Mouse (Mus musculus): ENCODE data around the gene Ccdc69. TPM values are rescaled to one million over a fixed set of nuclear protein-coding genes. Genes with fewer than 3 reads are reported as not detected.

Gene Ccdc69
- total and polyA plus RNA-seq, 2 experiments from 2014 or later, result 0.52 to 2.2 TPM

DNA sequence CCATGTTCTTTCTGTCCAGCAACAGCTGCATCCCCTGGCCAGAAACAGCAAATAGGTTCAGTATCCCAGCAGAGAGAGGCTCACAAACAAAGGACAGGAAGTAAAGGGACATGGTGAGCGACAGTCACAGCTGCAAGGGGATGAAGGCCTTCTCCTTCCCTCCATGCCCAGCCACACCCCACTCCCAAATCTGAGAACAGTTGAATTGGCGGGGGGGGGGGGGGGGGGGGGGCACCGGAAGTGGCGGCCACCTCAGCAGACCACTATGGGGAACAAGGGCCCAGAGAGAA is 46.0 kb downstream of the Ccdc69 start:
- Histone ChIP-seq H3K4me1 (ENCODE audit: insufficient read depth, low read length) (no peaks in the 10 kb centered on the region; the same call in 1 of the 2 replicates), H3K36me3 (ENCODE audit: insufficient read depth, low read length) (no peaks in the 10 kb centered on the region), H3K9ac (replicated peaks; ENCODE audit: low read length, poor library complexity, severe bottlenecking) (peak overlapping the region; percentile 29; the same call in 1 of the 2 replicates), H3K4me3 (ENCODE audit: low read depth, low read length) (peak overlapping the region; percentile 51; the same call in 1 of the 2 replicates), H3K27ac (ENCODE audit: low read depth, low read length) (no peak overlapping the region), H3K4me2 (ENCODE audit: low read depth, low read length, poor library complexity, severe bottlenecking) (peak overlapping the region; percentile 100), H3K9me3 (ENCODE audit: low read length) (no peaks in the 10 kb centered on the region), H3K27me3 (ENCODE audit: insufficient read depth, low read length) (no peaks in the 10 kb centered on the region)
- 33% methylated on average over 1 of the region's 4 CpGs for WGBS
- no peak for TF ChIP-seq CTCF (IDR thresholded peaks at IDR 0.05)
- DNase-seq (ENCODE audit: low spot score) (no peak), ATAC-seq (ENCODE audit: low FRiP score) (no peak)

DNA sequence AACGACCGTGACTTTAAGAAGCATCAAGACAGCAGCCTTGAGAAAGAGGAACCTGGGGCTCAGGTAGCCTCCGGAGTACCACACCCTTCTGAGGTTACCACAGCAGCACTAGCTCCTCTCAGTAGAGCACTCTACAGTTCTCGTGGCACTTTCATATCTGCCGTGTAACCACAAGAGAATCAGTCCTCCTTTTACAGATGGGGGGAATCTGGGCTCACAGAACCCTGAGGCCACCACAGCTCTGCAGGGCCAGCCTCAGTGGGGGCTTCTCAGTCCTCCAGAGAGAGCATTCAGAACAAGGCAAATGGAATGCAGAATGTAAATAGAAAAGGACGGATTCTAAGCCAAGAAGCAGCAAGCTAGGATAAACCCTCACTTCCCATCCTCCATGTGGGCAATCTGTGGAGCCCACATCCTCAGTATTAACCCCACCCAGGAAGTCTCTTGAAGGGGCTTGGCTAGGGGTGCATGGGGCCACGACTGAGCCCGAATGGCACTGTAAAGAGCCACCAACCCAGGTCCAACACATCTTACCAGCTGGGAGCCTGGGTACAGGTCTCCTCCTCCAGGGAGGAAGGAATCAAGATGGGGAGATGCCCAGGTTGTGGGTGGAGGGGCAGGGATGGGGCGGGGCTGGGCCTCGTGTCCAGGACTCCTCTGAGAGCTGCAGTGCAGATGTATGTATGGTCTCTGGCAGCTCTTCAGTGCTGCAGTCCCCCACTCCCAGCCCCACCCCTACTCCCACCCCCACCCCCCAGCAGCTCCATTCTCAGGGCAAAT is 46.5 kb downstream of the Ccdc69 start:
- Histone ChIP-seq H3K4me2 (ENCODE audit: low read depth, low read length, poor library complexity, severe bottlenecking) (peak overlapping the region; percentile 100), H3K9me3 (ENCODE audit: low read length) (no peaks in the 10 kb centered on the region), H3K27me3 (ENCODE audit: insufficient read depth, low read length) (no peaks in the 10 kb centered on the region), H3K4me1 (ENCODE audit: insufficient read depth, low read length) (no peaks in the 10 kb centered on the region; the same call in 1 of the 2 replicates), H3K27ac (ENCODE audit: low read depth, low read length) (no peak overlapping the region), H3K4me3 (ENCODE audit: low read depth, low read length) (no peak overlapping the region; the same call in 1 of the 2 replicates), H3K36me3 (ENCODE audit: insufficient read depth, low read length) (no peaks in the 10 kb centered on the region), H3K9ac (replicated peaks; ENCODE audit: low read length, poor library complexity, severe bottlenecking) (peak overlapping the region; percentile 29; the same call in 1 of the 2 replicates)
- no peak for DNase-seq (ENCODE audit: low spot score)
- TF ChIP-seq CTCF (IDR thresholded peaks at IDR 0.05), result no peak
- WGBS, result 53% methylated on average over 10 of the region's 10 CpGs
- ATAC-seq (ENCODE audit: low FRiP score), result peak; percentile 38; the same call in 1 of the 2 replicates

DNA sequence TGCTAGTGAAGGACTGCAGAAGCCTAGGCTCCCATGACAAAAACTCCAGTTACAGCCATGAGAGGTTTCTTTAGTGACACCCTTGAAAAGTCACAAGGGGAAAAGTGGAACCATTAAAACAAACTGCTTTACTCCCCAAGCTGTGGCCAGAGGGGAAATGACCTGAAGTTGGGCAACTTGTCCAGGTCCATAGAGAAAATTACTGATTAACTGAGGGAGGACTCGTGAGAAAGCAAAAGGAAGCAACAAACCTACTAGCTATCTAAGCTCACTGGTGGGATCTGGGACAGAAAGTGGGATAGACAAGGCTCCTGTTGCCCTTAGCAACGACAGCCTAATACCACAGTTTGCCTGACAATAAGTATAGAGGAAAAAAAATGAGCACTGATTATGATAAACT is 49.4 kb downstream of the Ccdc69 start:
- no peak overlapping the region for H3K9ac ChIP-seq (replicated peaks; ENCODE audit: low read length, poor library complexity, severe bottlenecking)
- WGBS, result 67% methylated on average over 2 of the region's 2 CpGs
- H3K4me3 ChIP-seq (ENCODE audit: low read depth, low read length), result no peak overlapping the region
- DNase-seq (ENCODE audit: low spot score), result no peak
- H3K4me1 ChIP-seq (ENCODE audit: insufficient read depth, low read length), result peaks cover 7% of the 10 kb centered on the region
- no peak for ATAC-seq (ENCODE audit: low FRiP score)
- H3K9me3 ChIP-seq (ENCODE audit: low read length), result no peaks in the 10 kb centered on the region
- no peaks in the 10 kb centered on the region for H3K27me3 ChIP-seq (ENCODE audit: insufficient read depth, low read length)
- no peaks in the 10 kb centered on the region for H3K36me3 ChIP-seq (ENCODE audit: insufficient read depth, low read length)
- no peak overlapping the region for H3K4me2 ChIP-seq (ENCODE audit: low read depth, low read length, poor library complexity, severe bottlenecking)
- TF ChIP-seq CTCF (IDR thresholded peaks at IDR 0.05), result no peak
- no peak overlapping the region for H3K27ac ChIP-seq (ENCODE audit: low read depth, low read length)

DNA sequence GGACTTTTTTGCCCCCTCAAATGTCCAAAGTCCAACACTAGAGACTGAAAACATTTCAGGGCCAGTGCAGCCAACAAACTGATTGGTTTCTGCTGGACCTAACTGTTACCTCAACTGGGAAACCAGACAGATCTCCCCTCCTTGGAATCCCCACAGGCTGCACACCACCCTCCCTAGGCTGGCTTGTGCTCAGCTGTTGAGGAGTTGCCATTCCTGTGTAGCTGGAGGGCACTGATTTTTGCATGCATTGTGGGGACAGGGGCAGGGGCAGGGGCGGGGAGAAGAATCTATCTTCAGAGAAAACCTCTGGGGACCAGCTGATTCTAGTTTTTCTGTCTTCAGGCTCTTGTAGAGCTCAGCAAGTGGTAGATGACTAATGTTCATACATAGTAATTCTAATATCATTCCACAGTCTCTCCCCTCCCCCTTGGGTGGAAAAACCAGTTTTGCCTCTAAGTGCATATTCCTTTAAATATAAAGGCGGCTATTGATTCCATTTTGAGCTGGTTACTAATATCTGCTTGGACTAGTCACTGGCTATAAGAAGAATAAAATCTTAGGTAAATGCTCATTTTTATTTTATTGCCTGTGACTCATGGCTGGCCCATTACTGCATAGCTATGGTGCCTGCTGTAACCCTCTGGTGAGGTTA is 50.6 kb downstream of the Ccdc69 start:
- Histone ChIP-seq H3K4me1 (ENCODE audit: insufficient read depth, low read length) (peaks cover 17% of the 10 kb centered on the region), H3K27ac (ENCODE audit: low read depth, low read length) (no peak overlapping the region), H3K4me2 (ENCODE audit: low read depth, low read length, poor library complexity, severe bottlenecking) (no peak overlapping the region), H3K4me3 (ENCODE audit: low read depth, low read length) (no peak overlapping the region), H3K9me3 (ENCODE audit: low read length) (no peaks in the 10 kb centered on the region), H3K36me3 (ENCODE audit: insufficient read depth, low read length) (no peaks in the 10 kb centered on the region), H3K27me3 (ENCODE audit: insufficient read depth, low read length) (no peaks in the 10 kb centered on the region), H3K9ac (replicated peaks; ENCODE audit: low read length, poor library complexity, severe bottlenecking) (no peak overlapping the region)
- TF ChIP-seq CTCF (IDR thresholded peaks at IDR 0.05), result no peak
- no peak for ATAC-seq (ENCODE audit: low FRiP score)
- 76% methylated on average over 2 of the region's 2 CpGs for WGBS
- no peak for DNase-seq (ENCODE audit: low spot score)

DNA sequence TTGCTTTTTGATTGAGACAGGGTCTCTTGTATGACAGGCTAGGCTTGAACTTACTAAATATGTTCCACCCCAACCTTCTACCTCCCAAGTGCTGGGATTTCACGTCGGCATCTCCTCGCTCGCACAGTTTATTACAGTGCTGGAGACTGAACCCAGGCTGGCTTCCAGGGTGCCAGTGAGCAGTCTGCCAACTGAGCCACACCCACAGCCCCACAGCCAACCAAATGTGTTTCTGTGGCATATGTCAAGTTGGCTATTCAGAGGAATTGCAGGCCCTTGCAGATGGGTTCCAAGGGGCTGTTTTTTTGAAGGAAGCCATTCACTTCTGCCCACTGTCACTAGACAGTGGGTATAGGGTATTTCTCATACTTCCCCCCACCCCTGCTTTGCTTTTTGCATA is 52.0 kb downstream of the Ccdc69 start:
- Histone ChIP-seq H3K36me3 (ENCODE audit: insufficient read depth, low read length) (no peaks in the 10 kb centered on the region), H3K9ac (replicated peaks; ENCODE audit: low read length, poor library complexity, severe bottlenecking) (no peak overlapping the region), H3K4me3 (ENCODE audit: low read depth, low read length) (no peak overlapping the region), H3K27ac (ENCODE audit: low read depth, low read length) (no peak overlapping the region), H3K4me2 (ENCODE audit: low read depth, low read length, poor library complexity, severe bottlenecking) (no peak overlapping the region), H3K4me1 (ENCODE audit: insufficient read depth, low read length) (peaks cover 17% of the 10 kb centered on the region), H3K9me3 (ENCODE audit: low read length) (no peaks in the 10 kb centered on the region), H3K27me3 (ENCODE audit: insufficient read depth, low read length) (no peaks in the 10 kb centered on the region)
- ATAC-seq (ENCODE audit: low FRiP score) (no peak), DNase-seq (ENCODE audit: low spot score) (no peak)
- no peak for TF ChIP-seq CTCF (IDR thresholded peaks at IDR 0.05)
- 71% methylated on average over 4 of the region's 4 CpGs for WGBS

DNA sequence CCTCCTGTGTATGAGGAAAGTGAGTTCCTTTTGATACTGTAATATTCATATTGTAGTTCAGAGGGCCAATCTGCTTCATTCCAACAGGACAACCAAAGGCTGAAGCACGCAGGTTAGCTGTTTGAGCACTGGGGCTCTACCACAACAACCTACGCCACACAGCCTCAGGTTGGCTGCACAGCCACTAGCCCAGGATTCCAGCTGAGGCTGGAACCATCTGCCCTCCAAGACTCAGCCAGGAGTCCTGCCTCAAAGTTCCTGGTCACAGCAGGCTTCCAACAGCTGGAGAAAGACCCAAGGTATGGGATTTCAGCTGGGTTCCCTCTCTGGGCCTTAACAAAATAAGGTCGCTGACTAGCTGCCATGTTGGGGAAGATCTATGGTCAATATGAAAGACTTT is 54.3 kb downstream of the Ccdc69 start:
- Histone ChIP-seq H3K4me2 (ENCODE audit: low read depth, low read length, poor library complexity, severe bottlenecking) (no peak overlapping the region), H3K36me3 (ENCODE audit: insufficient read depth, low read length) (no peaks in the 10 kb centered on the region), H3K27ac (ENCODE audit: low read depth, low read length) (peak overlapping the region; percentile 81), H3K27me3 (ENCODE audit: insufficient read depth, low read length) (no peaks in the 10 kb centered on the region), H3K9ac (replicated peaks; ENCODE audit: low read length, poor library complexity, severe bottlenecking) (no peak overlapping the region), H3K4me1 (ENCODE audit: insufficient read depth, low read length) (peaks cover 17% of the 10 kb centered on the region), H3K4me3 (ENCODE audit: low read depth, low read length) (no peak overlapping the region), H3K9me3 (ENCODE audit: low read length) (no peaks in the 10 kb centered on the region)
- ATAC-seq (ENCODE audit: low FRiP score) (peak; percentile 22; the same call in 1 of the 2 replicates), DNase-seq (ENCODE audit: low spot score) (no peak)
- TF ChIP-seq CTCF (IDR thresholded peaks at IDR 0.05), result no peak
- 67% methylated on average over 3 of the region's 3 CpGs for WGBS

All from midbrain, postnatal 0 days (tissue).